Comparison of ENCODE assay signal across 28 mouse cellular contexts in genomic region chr4:99211606-99212005, GRCm38 (mm10). TPM values are rescaled to one million over a fixed set of nuclear protein-coding genes. Genes with fewer than 3 reads are reported as not detected.
DNase-seq lines count a peak whose midpoint lies in the region; ATAC-seq and TF ChIP-seq lines count a peak whose summit lies in the region.
"Had no signal": no experiment of that assay in that cellular context is flagged by ENCODE, and none has a peak within 500 bp of the region (broad histone marks: within the 10 kb centered on the region; RNA-seq: fewer than 3 reads in every experiment).

No protein-coding gene starts in this region.

- H3K9ac ChIP-seq in kidney, postnatal 0 days (ENCODE audit: low read depth, low read length), result no peak overlapping the region
- no peak overlapping the region for H3K9ac ChIP-seq in lung, postnatal 0 days (replicated peaks; ENCODE audit: low read depth)
- H3K9ac ChIP-seq: embryonic facial prominence, embryonic 13.5 days; forebrain, embryonic 13.5 days; limb, embryonic 12.5 days; midbrain, embryonic 13.5 days; neural tube, embryonic 13.5 days had no signal

- H3K36me3 ChIP-seq in kidney, postnatal 0 days (ENCODE audit: insufficient read depth, low read length), result peaks cover 9% of the 10 kb centered on the region; the same call in 1 of the 2 replicates
- H3K36me3 ChIP-seq in lung, postnatal 0 days (ENCODE audit: insufficient read depth, low read length), result no peaks in the 10 kb centered on the region
- H3K36me3 ChIP-seq in forebrain, embryonic 10.5 days (replicated peaks), result peaks cover 10% of the 10 kb centered on the region

- ATAC-seq in kidney, postnatal 0 days (replicated peaks; ENCODE audit: low FRiP score, low read depth), result no peak
- peak; percentile 92 for ATAC-seq in granulocyte monocyte progenitor cell, adult 5-6 weeks (replicated peaks; ENCODE audit: poor library complexity, severe bottlenecking)
- ATAC-seq in lung, postnatal 0 days, result peak; percentile 54
- ATAC-seq in megakaryocyte, adult 5-6 weeks (ENCODE audit: poor library complexity, severe bottlenecking), result peak; percentile 51
- ATAC-seq in erythroblast, adult 5-6 weeks (replicated peaks; ENCODE audit: low FRiP score, poor library complexity, severe bottlenecking), result no peak
- ATAC-seq: forebrain, embryonic 13.5 days; hindbrain, embryonic 16.5 days; midbrain, embryonic 13.5 days had no signal

- no peak overlapping the region for H3K4me2 ChIP-seq in kidney, postnatal 0 days (ENCODE audit: low read length)
- peak overlapping the region; percentile 29; the same call in 1 of the 2 replicates for H3K4me2 ChIP-seq in lung, postnatal 0 days (replicated peaks; ENCODE audit: low read depth, low read length)
- H3K4me2 ChIP-seq: embryonic facial prominence, embryonic 13.5 days; forebrain, embryonic 13.5 days; heart, embryonic 11.5 days; limb, embryonic 12.5 days; liver, embryonic 11.5 days; midbrain, embryonic 13.5 days; neural tube, embryonic 13.5 days had no signal

- WGBS in kidney, postnatal 0 days, result 37% methylated on average over 8 of the region's 8 CpGs
- WGBS in lung, postnatal 0 days, result 30% methylated on average over 8 of the region's 8 CpGs
- 84% methylated on average over 8 of the region's 8 CpGs for WGBS in forebrain, embryonic 10.5 days

- H3K4me1 ChIP-seq in kidney, postnatal 0 days (replicated peaks; ENCODE audit: insufficient read depth, low read length), result no peaks in the 10 kb centered on the region
- H3K4me1 ChIP-seq in lung, postnatal 0 days (ENCODE audit: insufficient read depth, low read depth, low read length), result no peaks in the 10 kb centered on the region
- H3K4me1 ChIP-seq in forebrain, embryonic 10.5 days, result peaks cover 6% of the 10 kb centered on the region
- H3K4me1 ChIP-seq: embryonic facial prominence, embryonic 13.5 days; forebrain, embryonic 13.5 days; limb, embryonic 12.5 days; midbrain, embryonic 13.5 days had no signal

- H3K4me3 ChIP-seq in kidney, postnatal 0 days (replicated peaks; ENCODE audit: low read depth, low read length), result no peak overlapping the region
- H3K4me3 ChIP-seq in lung, postnatal 0 days (ENCODE audit: low read depth, low read length), result no peak overlapping the region
- no peak overlapping the region for H3K4me3 ChIP-seq in forebrain, embryonic 10.5 days
- H3K4me3 ChIP-seq: embryonic facial prominence, embryonic 13.5 days; forebrain, embryonic 13.5 days; hindbrain, embryonic 10.5 days; limb, embryonic 12.5 days; midbrain, embryonic 13.5 days; neural tube, embryonic 13.5 days had no signal

- H3K9me3 ChIP-seq in kidney, postnatal 0 days (replicated peaks; ENCODE audit: low read length), result no peaks in the 10 kb centered on the region
- no peaks in the 10 kb centered on the region for H3K9me3 ChIP-seq in lung, postnatal 0 days (ENCODE audit: low read length)
- H3K9me3 ChIP-seq in forebrain, embryonic 10.5 days, result no peaks in the 10 kb centered on the region
- H3K9me3 ChIP-seq: embryonic facial prominence, embryonic 13.5 days; forebrain, embryonic 13.5 days; hindbrain, embryonic 10.5 days; limb, embryonic 12.5 days; midbrain, embryonic 13.5 days; neural tube, embryonic 13.5 days had no signal

- peak; percentile 30 for DNase-seq in kidney, postnatal 0 days (ENCODE audit: low spot score)
- DNase-seq in kidney, adult 8-10 months, result no peak
- peak; percentile 76 for DNase-seq in lung, postnatal 0 days (ENCODE audit: low spot score)
- no peak for DNase-seq in forebrain, embryonic 10.5 days (ENCODE audit: extremely low spot score, low spot score)
- no peak for DNase-seq in cerebellum, adult 9-11 months
- DNase-seq: adrenal gland, adult 8-10 months; B cell, adult 2 months; cerebellum, adult 8-10 months; cerebellum, postnatal 36 days; embryo, embryonic 11 days; gastrocnemius, postnatal 25 days; heart, adult 18-20 months; kidney, adult 9 months; kidney, postnatal 14 days; layer of hippocampus, adult 9-11 months; right cerebral cortex, postnatal 14 days had no signal

- no peak for TF ChIP-seq EP300 in lung, postnatal 0 days (IDR thresholded peaks at IDR 0.05)

- no peak overlapping the region for H3K27ac ChIP-seq in kidney, postnatal 0 days
- 0 out of 2 replicates have a peak overlapping the region, but pooled peaks have one; percentile 20 for H3K27ac ChIP-seq in lung, postnatal 0 days (ENCODE audit: low read length)
- H3K27ac ChIP-seq in forebrain, embryonic 10.5 days, result no peak overlapping the region
- H3K27ac ChIP-seq: embryonic facial prominence, embryonic 13.5 days; forebrain, embryonic 13.5 days; hindbrain, embryonic 10.5 days; limb, embryonic 12.5 days; midbrain, embryonic 13.5 days; neural tube, embryonic 13.5 days had no signal

- H3K27me3 ChIP-seq in kidney, postnatal 0 days (ENCODE audit: insufficient read depth, low read length), result no peaks in the 10 kb centered on the region
- H3K27me3 ChIP-seq in lung, postnatal 0 days (replicated peaks; ENCODE audit: insufficient read depth, low read length), result no peaks in the 10 kb centered on the region
- H3K27me3 ChIP-seq in forebrain, embryonic 10.5 days (ENCODE audit: poor library complexity, severe bottlenecking), result no peaks in the 10 kb centered on the region
- H3K27me3 ChIP-seq: embryonic facial prominence, embryonic 13.5 days; forebrain, embryonic 13.5 days; limb, embryonic 12.5 days; midbrain, embryonic 13.5 days; neural tube, embryonic 13.5 days had no signal

- TF ChIP-seq CTCF in kidney, postnatal 0 days (IDR thresholded peaks at IDR 0.05; ENCODE audit: low read depth), result no peak
- no peak for TF ChIP-seq CTCF in lung, postnatal 0 days (IDR thresholded peaks at IDR 0.05)

RNA-seq across cellular contexts. Expression of gene Atg4c, which starts 17.9 kb away (rescaled TPM):
- 13.1 and 14.7 TPM in 2 replicates for polyA plus RNA-seq in kidney, postnatal 0 days (2015; fragmentation: Nextera tagmentation; extraction: Ambion mirVana)
- 8.8 and 14.7 TPM in 2 replicates for total RNA-seq in granulocyte monocyte progenitor cell, adult 5-6 weeks (2014; fragmentation: Nextera tagmentation)
- total RNA-seq in granulocyte monocyte progenitor cell, adult 5-6 weeks (2017), result 7.4 and 15.0 TPM in 2 replicates
- 8.1 and 8.9 TPM in 2 replicates for polyA plus RNA-seq in lung, postnatal 0 days (2015; fragmentation: Nextera tagmentation; extraction: Ambion mirVana)
- total RNA-seq in megakaryocyte, adult 5-6 weeks (2015), result 42.2 and 54.4 TPM in 2 replicates
- 16.2 and 20.2 TPM in 2 replicates for total RNA-seq in megakaryocyte, adult 5-6 weeks (2017)
- polyA plus RNA-seq in forebrain, embryonic 10.5 days (2016; fragmentation: Nextera tagmentation; extraction: Ambion mirVana), result 12.6 and 14.2 TPM in 2 replicates
- 3.1 and 5.8 TPM in 2 replicates for total RNA-seq in erythroblast, adult 5-6 weeks (2015; ENCODE audit: low replicate concordance)
- total RNA-seq in erythroblast, adult 5-6 weeks (2017; ENCODE audit: low replicate concordance), result 2.2 and 3.0 TPM in 2 replicates

Comparison
In these comparisons a context has a peak if more than half of its experiments do, and no peak if none do; other contexts are left out.
1. DNase-seq: peak in kidney, postnatal 0 days (single experiment) and lung, postnatal 0 days (single experiment); none in kidney, adult 8-10 months (0 of 2), forebrain, embryonic 10.5 days (single experiment) and cerebellum, adult 9-11 months (single experiment).
2. ATAC-seq: peak in granulocyte monocyte progenitor cell, adult 5-6 weeks (single experiment), lung, postnatal 0 days (single experiment) and megakaryocyte, adult 5-6 weeks (single experiment); none in kidney, postnatal 0 days (single experiment) and erythroblast, adult 5-6 weeks (single experiment).